Mouse (Mus musculus): ENCODE results near the gene Spatc1l. TPM values are rescaled to one million over a fixed set of nuclear protein-coding genes. Genes with fewer than 3 reads are reported as not detected.

Spatc1l gene
- total RNA-seq, 1 experiment = not detected

DNA sequence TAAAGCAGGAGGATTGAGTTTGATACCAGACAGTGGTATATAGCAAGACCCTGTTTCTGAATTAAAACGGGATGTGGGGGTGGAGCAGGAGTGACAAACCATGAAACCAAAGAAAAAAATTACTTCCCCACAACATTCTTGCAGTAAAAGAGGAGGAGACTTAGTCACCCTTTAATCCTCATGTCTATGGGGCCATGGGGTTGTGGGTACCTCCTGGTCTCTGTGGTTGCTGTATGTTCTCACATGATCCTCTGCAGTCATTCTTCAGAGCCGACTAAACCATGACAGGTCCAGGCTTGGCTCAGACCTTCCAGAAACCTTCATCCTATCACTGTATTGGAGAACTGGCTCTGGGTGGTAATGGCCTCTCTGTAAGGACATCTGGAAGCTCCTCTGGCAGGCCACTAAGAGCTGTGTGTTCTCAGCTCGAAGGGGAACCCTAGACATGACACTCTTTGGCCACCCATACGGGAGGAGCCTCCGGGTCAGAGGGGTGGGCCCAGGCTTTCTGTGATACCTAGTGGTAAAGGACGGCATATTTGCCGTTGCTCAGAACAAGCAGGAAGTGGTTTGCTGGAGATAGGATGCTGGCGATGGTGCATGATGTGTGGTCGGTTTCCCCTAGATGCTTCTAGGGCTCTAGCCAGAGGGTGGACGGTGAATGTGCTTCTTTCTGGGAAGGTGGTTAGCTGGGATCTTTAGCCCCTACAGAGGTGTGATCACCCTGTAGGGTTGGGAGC is 19.3 kb upstream of the Spatc1l start:
- Histone ChIP-seq H3K4me3 (ENCODE audit: insufficient read depth in 1 of 2, low read depth in 1 of 2, low read length in 2 of 2, poor library complexity in 1 of 2, severe bottlenecking in 1 of 2) (no peak overlapping the region), H3K36me3 (ENCODE audit: control insufficient read depth, insufficient read depth, low read length, poor library complexity, severe bottlenecking) (peaks cover 90% of the 10 kb centered on the region), H3K9me3 (ENCODE audit: control insufficient read depth, insufficient read depth, low read depth, low read length) (no peaks in the 10 kb centered on the region), H3K9ac (ENCODE audit: insufficient read depth, low read depth, low read length, poor library complexity, severe bottlenecking) (no peak overlapping the region), H3K27ac (ENCODE audit: insufficient read depth, low read depth, low read length, poor library complexity, severe bottlenecking) (no peak overlapping the region), H3K4me1 (ENCODE audit: control insufficient read depth in 2 of 2, insufficient read depth in 2 of 2, low read length in 2 of 2, poor library complexity in 1 of 2) (no peaks in the 10 kb centered on the region)
- no peak for TF ChIP-seq MAFK (IDR thresholded peaks at IDR 0.05; ENCODE audit: insufficient read depth, low read depth, low read length)
- no peak for TF ChIP-seq CHD2 (IDR thresholded peaks at IDR 0.05; ENCODE audit: low read depth, low read length)
- TF ChIP-seq HCFC1 (IDR thresholded peaks at IDR 0.05; ENCODE audit: borderline replicate concordance, insufficient read depth, low read length) = no peak
- no peak for TF ChIP-seq ZNF384 (IDR thresholded peaks at IDR 0.05; ENCODE audit: low read depth, low read length)
- TF ChIP-seq ZC3H11A (IDR thresholded peaks at IDR 0.05; ENCODE audit: borderline replicate concordance, low read depth, low read length) = no peak
- no peak for DNase-seq (ENCODE audit: low read depth, low spot score)
- in situ Hi-C loops (cut with MboI; ENCODE audit: low sequenced_read_pairs in 2 of 2, unreplicated experiment in 2 of 2) = no loop called here

DNA sequence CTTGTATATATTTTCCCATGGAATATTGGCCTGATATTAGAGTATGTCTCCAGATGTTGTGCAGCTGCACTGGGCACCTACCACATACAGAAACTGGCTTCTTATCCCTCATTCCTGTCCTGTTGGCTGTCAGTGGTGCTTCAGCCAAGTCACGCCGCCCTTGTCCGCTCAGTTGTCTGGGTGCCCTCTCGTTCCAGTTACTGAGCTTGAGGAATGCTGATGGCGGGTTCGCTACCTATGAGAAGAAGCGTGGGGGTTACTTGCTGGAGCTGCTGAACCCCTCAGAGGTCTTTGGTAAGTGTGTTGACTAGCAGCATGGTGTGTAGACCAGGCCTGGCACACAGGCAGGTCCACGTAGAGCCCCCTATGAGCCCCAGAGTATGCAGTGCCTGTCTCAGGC is 15.5 kb upstream of the Spatc1l start:
- no peak for TF ChIP-seq HCFC1 (IDR thresholded peaks at IDR 0.05; ENCODE audit: borderline replicate concordance, insufficient read depth, low read length)
- no peak for TF ChIP-seq ZNF384 (IDR thresholded peaks at IDR 0.05; ENCODE audit: low read depth, low read length)
- TF ChIP-seq CHD2 (IDR thresholded peaks at IDR 0.05; ENCODE audit: low read depth, low read length) = no peak
- TF ChIP-seq MAFK (IDR thresholded peaks at IDR 0.05; ENCODE audit: insufficient read depth, low read depth, low read length) = no peak
- TF ChIP-seq ZC3H11A (IDR thresholded peaks at IDR 0.05; ENCODE audit: borderline replicate concordance, low read depth, low read length) = no peak
- in situ Hi-C loops (cut with MboI; ENCODE audit: low sequenced_read_pairs in 2 of 2, unreplicated experiment in 2 of 2) = no loop called here
- Histone ChIP-seq H3K4me3 (ENCODE audit: insufficient read depth in 1 of 2, low read depth in 1 of 2, low read length in 2 of 2, poor library complexity in 1 of 2, severe bottlenecking in 1 of 2) (no peak overlapping the region), H3K27ac (ENCODE audit: insufficient read depth, low read depth, low read length, poor library complexity, severe bottlenecking) (no peak overlapping the region), H3K36me3 (ENCODE audit: control insufficient read depth, insufficient read depth, low read length, poor library complexity, severe bottlenecking) (peaks cover 86% of the 10 kb centered on the region), H3K4me1 (ENCODE audit: control insufficient read depth in 2 of 2, insufficient read depth in 2 of 2, low read length in 2 of 2, poor library complexity in 1 of 2) (no peaks in the 10 kb centered on the region), H3K9me3 (ENCODE audit: control insufficient read depth, insufficient read depth, low read depth, low read length) (no peaks in the 10 kb centered on the region), H3K9ac (ENCODE audit: insufficient read depth, low read depth, low read length, poor library complexity, severe bottlenecking) (no peak overlapping the region)
- no peak for DNase-seq (ENCODE audit: low read depth, low spot score)

DNA sequence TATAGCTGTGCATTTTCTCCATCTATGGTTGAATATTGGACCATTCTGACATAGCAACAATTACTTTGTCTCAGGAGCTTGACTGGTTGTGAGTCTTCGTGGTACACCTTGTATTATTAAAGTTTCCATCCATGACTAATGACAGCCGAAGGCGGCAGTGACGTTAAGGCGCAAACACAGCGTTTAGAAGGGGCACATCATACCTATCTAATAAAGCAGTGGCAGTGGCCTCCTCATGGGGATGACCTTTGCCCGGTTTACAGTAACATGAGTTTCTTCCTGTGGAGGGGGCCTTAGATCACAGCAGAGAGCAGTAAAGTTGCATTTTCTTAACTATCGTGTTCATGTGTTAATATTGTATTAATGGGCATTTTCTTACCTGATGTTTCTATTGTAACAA is 13.9 kb upstream of the Spatc1l start:
- TF ChIP-seq MAFK (IDR thresholded peaks at IDR 0.05; ENCODE audit: insufficient read depth, low read depth, low read length) (no peak), ZNF384 (IDR thresholded peaks at IDR 0.05; ENCODE audit: low read depth, low read length) (no peak), ZC3H11A (IDR thresholded peaks at IDR 0.05; ENCODE audit: borderline replicate concordance, low read depth, low read length) (no peak)
- peaks cover 89% of the 10 kb centered on the region for H3K36me3 ChIP-seq (ENCODE audit: control insufficient read depth, insufficient read depth, low read length, poor library complexity, severe bottlenecking)
- H3K9ac ChIP-seq (ENCODE audit: insufficient read depth, low read depth, low read length, poor library complexity, severe bottlenecking) = no peak overlapping the region
- no peak overlapping the region for H3K27ac ChIP-seq (ENCODE audit: insufficient read depth, low read depth, low read length, poor library complexity, severe bottlenecking)
- in situ Hi-C loops (cut with MboI; ENCODE audit: low sequenced_read_pairs in 2 of 2, unreplicated experiment in 2 of 2) = no loop called here
- no peak for DNase-seq (ENCODE audit: low read depth, low spot score)
- no peaks in the 10 kb centered on the region for H3K4me1 ChIP-seq (ENCODE audit: control insufficient read depth in 2 of 2, insufficient read depth in 2 of 2, low read length in 2 of 2, poor library complexity in 1 of 2)
- H3K4me3 ChIP-seq (ENCODE audit: insufficient read depth in 1 of 2, low read depth in 1 of 2, low read length in 2 of 2, poor library complexity in 1 of 2, severe bottlenecking in 1 of 2) = no peak overlapping the region
- no peaks in the 10 kb centered on the region for H3K9me3 ChIP-seq (ENCODE audit: control insufficient read depth, insufficient read depth, low read depth, low read length)

GRCm38 (mm10) chr10:76550458-76550857 is 11.6 kb upstream of the Spatc1l start:
- no peak overlapping the region for H3K4me3 ChIP-seq (ENCODE audit: insufficient read depth in 1 of 2, low read depth in 1 of 2, low read length in 2 of 2, poor library complexity in 1 of 2, severe bottlenecking in 1 of 2)
- no peak overlapping the region for H3K9ac ChIP-seq (ENCODE audit: insufficient read depth, low read depth, low read length, poor library complexity, severe bottlenecking)
- in situ Hi-C loops (cut with MboI; ENCODE audit: low sequenced_read_pairs in 2 of 2, unreplicated experiment in 2 of 2) = loop anchor here (5.0 to 10.0 kb wide), 2 partner anchors 182 to 184 kb away; no protein-coding TSS in a partner anchor
- no peak overlapping the region for H3K27ac ChIP-seq (ENCODE audit: insufficient read depth, low read depth, low read length, poor library complexity, severe bottlenecking)
- no peak for DNase-seq (ENCODE audit: low read depth, low spot score)
- H3K36me3 ChIP-seq (ENCODE audit: control insufficient read depth, insufficient read depth, low read length, poor library complexity, severe bottlenecking) = peaks cover 82% of the 10 kb centered on the region
- no peaks in the 10 kb centered on the region for H3K9me3 ChIP-seq (ENCODE audit: control insufficient read depth, insufficient read depth, low read depth, low read length)
- no peaks in the 10 kb centered on the region for H3K4me1 ChIP-seq (ENCODE audit: control insufficient read depth in 2 of 2, insufficient read depth in 2 of 2, low read length in 2 of 2, poor library complexity in 1 of 2)
- no peak for TF ChIP-seq MAFK (IDR thresholded peaks at IDR 0.05; ENCODE audit: insufficient read depth, low read depth, low read length)
- TF ChIP-seq ZC3H11A (IDR thresholded peaks at IDR 0.05; ENCODE audit: borderline replicate concordance, low read depth, low read length) = no peak
- TF ChIP-seq CHD2 (IDR thresholded peaks at IDR 0.05; ENCODE audit: low read depth, low read length) = no peak
- TF ChIP-seq ZNF384 (IDR thresholded peaks at IDR 0.05; ENCODE audit: low read depth, low read length) = no peak
- TF ChIP-seq HCFC1 (IDR thresholded peaks at IDR 0.05; ENCODE audit: borderline replicate concordance, insufficient read depth, low read length) = no peak
